Mouse (Mus musculus): ENCODE results near the gene Trpc4ap.

Trpc4ap gene

DNA sequence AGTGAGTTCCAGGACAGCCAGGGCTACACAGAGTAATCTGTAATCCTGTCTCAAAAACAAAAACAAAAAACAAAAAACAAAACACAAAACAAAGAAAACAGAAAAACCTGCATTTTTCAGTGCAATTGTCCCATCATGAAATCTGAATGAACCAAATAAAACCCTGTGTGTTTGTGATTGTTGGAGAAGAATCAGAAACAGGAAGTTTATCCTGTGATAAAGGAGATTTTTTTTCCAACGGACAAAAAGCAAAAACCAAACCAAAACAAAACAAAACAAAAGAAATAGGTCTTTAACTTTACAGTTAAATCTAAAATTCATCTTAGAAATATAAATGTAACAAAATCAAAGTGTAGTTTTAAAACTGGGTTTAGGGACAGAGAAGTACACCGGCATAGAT lies 2.4 kb upstream of the Trpc4ap start:
- no peak for DNase-seq (ENCODE audit: low read depth, low spot score)

- no peak for DNase-seq (ENCODE audit: low read depth, low spot score)
Observed at GRCm38 (mm10) chr2:155693136-155693535, 952 bp upstream of the Trpc4ap start.

GRCm38 (mm10) chr2:155691336-155691722 lies 855 bp downstream of the Trpc4ap start:
- DNase-seq (ENCODE audit: low read depth, low spot score): no peak

DNA sequence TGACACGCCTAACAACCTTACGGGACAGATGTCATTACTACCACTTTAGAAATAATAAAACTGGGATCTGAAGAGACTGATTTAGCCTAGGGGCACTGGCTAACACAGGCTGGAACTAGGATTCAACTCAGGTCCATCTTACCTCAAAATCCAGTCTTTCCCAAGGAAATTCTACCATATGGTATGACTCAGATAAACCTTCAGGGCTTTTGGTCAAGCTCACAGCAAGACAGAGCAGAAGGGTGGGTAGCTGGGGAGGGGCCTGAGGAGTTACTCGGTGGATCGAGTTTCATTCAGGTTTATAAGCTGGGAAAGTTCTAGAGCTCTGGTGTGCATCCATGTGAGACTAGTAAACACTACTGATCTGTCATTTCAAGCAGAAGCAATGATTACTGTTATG lies 3.0 kb downstream of the Trpc4ap start:
- DNase-seq (ENCODE audit: low read depth, low spot score): no peak

GRCm38 (mm10) chr2:155687746-155688145 lies 4.4 kb downstream of the Trpc4ap start:
- DNase-seq (ENCODE audit: low read depth, low spot score): no peak

DNA sequence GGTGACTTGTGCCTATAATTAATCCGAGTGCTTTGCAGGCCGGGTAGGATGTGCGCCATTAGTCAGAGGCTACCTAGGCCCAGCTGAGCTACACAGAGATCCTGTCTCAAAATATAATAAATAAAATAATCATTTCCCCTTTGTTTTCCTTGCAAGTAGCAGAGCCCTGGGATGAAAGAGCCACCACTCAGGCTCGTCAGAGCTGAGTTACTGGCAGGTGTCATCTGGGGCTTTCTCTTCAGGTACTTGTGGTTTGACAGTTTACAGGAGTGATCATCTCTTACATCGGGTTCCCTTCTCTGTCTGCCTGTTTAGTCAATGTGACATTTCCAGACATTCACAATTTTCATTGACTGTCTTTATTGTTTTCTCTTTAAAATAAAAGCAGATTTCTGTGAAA lies 5.6 kb downstream of the Trpc4ap start:
- no peak for DNase-seq (ENCODE audit: low read depth, low spot score)

GRCm38 (mm10) chr2:155683821-155684220 lies 8.4 kb downstream of the Trpc4ap start:
- DNase-seq (ENCODE audit: low read depth, low spot score): no peak

DNA sequence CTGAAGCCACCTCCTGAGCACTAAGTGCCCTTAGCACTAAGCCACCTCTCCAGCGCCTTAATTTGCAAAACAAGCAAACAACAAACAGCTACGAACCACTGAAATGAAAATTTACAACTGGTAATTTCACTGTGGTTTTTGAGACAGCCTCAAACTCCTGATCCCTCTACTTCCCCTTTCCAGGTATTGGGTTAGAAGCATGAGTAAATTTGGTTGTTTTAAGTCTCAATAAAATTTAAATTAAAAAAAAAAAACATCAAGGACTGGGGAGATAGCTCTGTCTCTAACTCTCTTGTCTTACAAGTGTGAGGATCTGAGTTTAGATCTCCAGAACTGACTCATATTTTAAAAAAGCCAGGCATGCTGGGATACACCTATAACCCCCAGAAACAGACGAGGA lies 9.0 kb downstream of the Trpc4ap start:
- DNase-seq (ENCODE audit: low read depth, low spot score): no peak

DNA sequence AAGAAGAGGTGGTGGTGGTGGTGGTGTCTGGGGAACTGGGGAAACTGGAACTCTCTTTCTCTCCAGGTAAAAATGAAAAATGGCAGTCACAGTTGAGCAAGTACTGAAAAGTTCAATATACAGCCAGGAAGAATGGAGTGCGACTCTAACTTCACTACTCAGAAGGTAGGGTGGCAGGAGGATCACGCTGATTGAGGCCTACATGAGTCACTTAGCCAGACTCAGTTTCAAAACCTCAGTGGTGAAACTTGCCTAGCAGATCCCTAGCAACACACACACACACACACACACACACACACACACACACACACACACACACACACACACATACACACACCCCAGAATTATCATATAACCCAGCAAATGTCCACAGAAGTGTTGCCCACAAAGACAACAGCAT lies 10.3 kb downstream of the Trpc4ap start:
- no peak for DNase-seq (ENCODE audit: low read depth, low spot score)

GRCm38 (mm10) chr2:155681194-155681593 lies 11.0 kb downstream of the Trpc4ap start:
- no peak for DNase-seq (ENCODE audit: low read depth, low spot score)

DNA sequence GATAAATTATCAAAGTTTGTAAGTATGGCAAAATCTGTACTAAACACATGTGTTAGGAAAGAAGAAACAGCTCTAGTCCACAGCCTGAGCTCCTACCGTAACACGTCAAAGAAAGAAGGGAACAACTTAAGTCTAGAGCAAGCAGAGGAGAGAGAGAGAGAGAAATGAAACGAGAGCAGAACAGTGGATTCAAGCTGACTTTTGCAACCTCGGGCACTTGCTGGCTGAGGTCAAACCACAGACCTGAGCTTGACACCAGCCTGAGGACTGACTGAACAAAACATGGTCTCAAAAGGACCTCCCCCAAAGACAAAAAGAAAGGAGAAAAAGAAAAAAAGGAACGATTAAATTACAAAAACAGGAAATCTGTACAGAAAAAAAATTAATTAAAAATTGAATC lies 11.6 kb downstream of the Trpc4ap start:
- no peak for DNase-seq (ENCODE audit: low read depth, low spot score)

DNA sequence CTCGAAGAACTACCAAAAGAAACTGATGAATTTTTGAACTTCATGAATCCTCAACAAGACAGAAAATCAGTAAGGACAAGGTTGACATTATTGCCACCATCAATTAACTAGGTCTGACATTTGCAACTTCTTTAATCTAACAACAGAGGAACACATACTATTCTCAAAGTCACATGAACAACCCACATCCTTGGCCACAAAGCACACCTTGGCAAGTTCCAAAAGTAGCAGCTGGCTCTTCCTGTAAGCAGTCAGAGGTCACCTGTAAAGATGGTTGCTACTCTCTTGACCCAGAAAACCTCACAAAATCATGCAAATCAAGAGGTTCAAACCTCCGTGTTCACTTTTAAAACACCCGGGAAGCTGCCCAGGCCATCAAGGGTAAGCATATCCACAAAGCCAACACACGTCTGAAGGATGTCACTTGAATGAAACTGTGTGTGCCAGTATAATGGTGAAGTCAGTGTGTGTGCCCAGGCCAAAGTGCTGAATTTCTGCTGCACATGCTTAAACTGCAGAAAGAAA lies 12.5 kb downstream of the Trpc4ap start:
- no peak for DNase-seq (ENCODE audit: low read depth, low spot score)

DNA sequence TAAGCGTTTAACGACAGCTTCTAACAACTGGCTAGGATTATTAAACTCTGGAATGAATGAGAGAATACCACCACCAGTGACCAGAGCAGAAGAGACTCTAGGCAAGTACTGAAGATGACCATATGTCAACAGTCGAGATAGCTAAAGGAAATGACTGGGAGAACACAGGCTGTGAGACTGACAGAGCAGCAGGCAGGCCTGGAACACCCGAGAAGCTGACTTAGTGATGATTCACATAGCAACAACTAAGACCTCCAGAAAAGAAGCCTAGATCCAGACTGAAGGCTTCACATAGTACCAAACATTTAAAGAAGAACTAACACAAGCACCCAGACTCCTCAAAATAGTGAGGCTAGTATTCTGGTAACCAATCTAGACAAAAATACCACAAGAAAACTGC lies 17.1 kb downstream of the Trpc4ap start:
- no peak for DNase-seq (ENCODE audit: low read depth, low spot score)

GRCm38 (mm10) chr2:155673546-155673945 lies 18.6 kb downstream of the Trpc4ap start:
- DNase-seq (ENCODE audit: low read depth, low spot score): peak; percentile 77

- DNase-seq (ENCODE audit: low read depth, low spot score): no peak
Observed at GRCm38 (mm10) chr2:155671236-155671635, 20.9 kb downstream of the Trpc4ap start.

DNA sequence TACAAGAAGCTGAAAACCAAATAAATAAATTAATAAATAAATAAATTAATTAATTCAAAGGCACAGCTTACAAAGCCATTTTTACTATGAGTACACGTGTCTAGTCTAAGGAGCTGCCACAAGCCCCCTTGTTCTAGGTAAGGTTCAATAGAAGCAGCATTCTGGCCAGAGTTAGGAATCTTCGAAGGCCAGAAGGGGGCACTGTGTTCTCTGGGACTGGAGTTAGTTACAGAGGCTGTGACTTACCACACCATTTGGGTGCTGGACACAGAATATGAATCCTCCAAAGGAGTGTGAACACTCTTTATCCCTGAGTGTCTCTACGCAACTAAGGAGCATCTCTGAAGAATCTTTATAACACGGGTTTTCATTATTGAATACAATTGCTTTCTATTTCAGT lies 23.7 kb downstream of the Trpc4ap start:
- DNase-seq (ENCODE audit: low read depth, low spot score): peak; percentile 71

DNA sequence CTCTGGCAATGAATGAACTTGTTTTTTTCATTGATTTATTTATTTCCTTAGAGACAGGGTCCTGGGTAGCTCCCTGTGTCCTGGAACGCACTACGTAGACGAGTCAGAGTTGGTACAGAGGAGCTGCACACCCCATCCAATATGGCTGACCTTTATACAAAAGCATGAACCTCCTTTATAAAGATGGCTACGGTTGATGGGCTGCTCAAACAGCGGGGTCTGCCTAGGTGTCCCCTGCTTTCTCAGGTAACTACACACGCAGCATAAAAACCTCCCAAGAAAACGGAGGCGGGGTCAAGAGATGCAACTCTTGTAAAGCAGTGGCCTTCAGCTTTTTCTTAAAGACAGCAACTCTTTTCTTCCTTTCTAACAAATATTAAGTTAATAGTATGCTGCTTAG lies 24.3 kb downstream of the Trpc4ap start:
- DNase-seq (ENCODE audit: low read depth, low spot score): no peak

GRCm38 (mm10) chr2:155663910-155664460 lies 28.2 kb downstream of the Trpc4ap start:
- DNase-seq (ENCODE audit: low read depth, low spot score): peak; percentile 79

DNA sequence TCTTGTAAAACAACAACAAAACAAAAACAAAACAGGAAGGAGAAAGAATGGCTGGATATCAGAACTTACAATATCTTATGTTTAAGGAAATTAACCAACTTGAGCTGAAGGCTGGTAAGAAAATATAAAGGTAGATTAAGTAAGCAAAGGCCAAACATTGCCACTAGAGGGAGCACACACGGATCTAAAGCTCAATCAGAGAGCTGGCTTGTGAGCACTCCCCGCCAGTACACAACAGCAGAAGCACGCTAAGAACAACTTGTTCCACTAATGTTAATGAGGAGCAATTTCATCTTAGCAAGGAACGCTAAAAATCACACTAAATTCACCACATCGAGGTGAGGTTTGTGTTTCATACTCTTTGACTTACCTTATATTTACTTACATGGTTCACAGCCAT lies 29.1 kb downstream of the Trpc4ap start:
- DNase-seq (ENCODE audit: low read depth, low spot score): no peak

GRCm38 (mm10) chr2:155662390-155662789 lies 29.8 kb downstream of the Trpc4ap start:
- DNase-seq (ENCODE audit: low read depth, low spot score): no peak

GRCm38 (mm10) chr2:155655759-155656372 lies 36.3 kb downstream of the Trpc4ap start:
- no peak for DNase-seq (ENCODE audit: low read depth, low spot score)

- no peak for DNase-seq (ENCODE audit: low read depth, low spot score)
Observed at GRCm38 (mm10) chr2:155652618-155653017, 39.6 kb downstream of the Trpc4ap start.

DNA sequence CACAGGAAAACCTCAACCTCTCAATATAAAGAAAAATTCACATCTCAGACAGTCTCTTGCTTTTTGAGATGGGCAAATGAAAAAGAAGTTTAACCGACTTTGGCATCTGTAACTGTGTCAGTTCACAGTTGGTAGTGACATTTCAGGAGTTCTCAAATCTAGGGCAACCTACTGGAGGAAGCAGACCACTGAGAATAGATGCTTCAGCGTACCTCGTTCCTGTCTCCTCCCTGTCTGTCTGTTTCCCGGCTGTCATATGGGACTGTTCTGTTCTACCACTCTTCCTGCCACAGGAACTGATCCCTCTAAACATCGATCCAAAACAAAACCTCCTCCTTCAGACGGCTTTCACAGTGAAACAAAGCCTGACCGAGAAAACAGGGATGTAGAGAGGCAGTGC lies 46.4 kb downstream of the Trpc4ap start:
- DNase-seq (ENCODE audit: low read depth, low spot score): no peak
